Mouse (Mus musculus) left cerebral cortex, postnatal 14 days (tissue): ENCODE measurements around the gene Map3k20. TPM values are rescaled to one million over a fixed set of nuclear protein-coding genes. Genes with fewer than 3 reads are reported as not detected.

Experiments used
- DNase-seq, 2 experiments: peaks; one replicate each; pipeline ENCODE4 v3.0.0; 2021 to 2022; ENCODE audit warnings: low spot score in 2 of 2, mixed read lengths in 1 of 2
- intact Hi-C: fragments of 180-260 bp; cut with DNase I; formaldehyde crosslinking; loops from one replicate; pipeline ENCODE4 v1.15.1; 2025
- total RNA-seq, 2 experiments: library from RNA; stranded (reverse); gene quantifications; 2 replicates each; pipeline ENCODE4 v1.2.3; 2021

Map3k20 gene
- total RNA-seq, 2 experiments from 2014 or later: 8.9 to 12.3 TPM

- intact Hi-C loops: no loop called here
- DNase-seq: no peak
These were observed 120.5 kb downstream of the Map3k20 start for GRCm38 (mm10) chr2:72405621-72406555.

GRCm38 (mm10) chr2:72406701-72407100 lies 121.3 kb downstream of the Map3k20 start:
- intact Hi-C loops: no loop called here
- no peak for DNase-seq

- intact Hi-C loops: no loop called here
- no peak for DNase-seq
These were observed 122.1 kb downstream of the Map3k20 start for GRCm38 (mm10) chr2:72407341-72408092.

- peak in 1 of 2 experiments; percentile 29 for DNase-seq
- intact Hi-C loops: no loop called here
These were observed 124.5 kb downstream of the Map3k20 start for GRCm38 (mm10) chr2:72409968-72410367.

- no peak for DNase-seq
- intact Hi-C loops: no loop called here
These were observed 126.8 kb downstream of the Map3k20 start for GRCm38 (mm10) chr2:72412266-72412665.

- intact Hi-C loops: no loop called here
- no peak for DNase-seq
These were observed 130.0 kb downstream of the Map3k20 start for GRCm38 (mm10) chr2:72415416-72415815.

- DNase-seq: no peak
- intact Hi-C loops: no loop called here
These were observed 131.0 kb downstream of the Map3k20 start for GRCm38 (mm10) chr2:72416095-72417080.

- DNase-seq: peak in 1 of 2 experiments; percentile 12
- intact Hi-C loops: no loop called here
These were observed 135.1 kb downstream of the Map3k20 start for GRCm38 (mm10) chr2:72420561-72420960.

- intact Hi-C loops: no loop called here
- DNase-seq: no peak
These were observed 139.2 kb downstream of the Map3k20 start for GRCm38 (mm10) chr2:72424656-72425055.

- peak; percentile 10 to 40 for DNase-seq
- intact Hi-C loops: no loop called here
These were observed 141.3 kb downstream of the Map3k20 start for GRCm38 (mm10) chr2:72426776-72427175.

GRCm38 (mm10) chr2:72427288-72427687 lies 141.9 kb downstream of the Map3k20 start:
- DNase-seq: no peak
- intact Hi-C loops: no loop called here

- intact Hi-C loops: no loop called here
- DNase-seq: no peak
These were observed 153.6 kb downstream of the Map3k20 start for GRCm38 (mm10) chr2:72438941-72439533.

- peak; percentile 10 to 13 for DNase-seq
These were observed 155.6 kb downstream of the Map3k20 start for GRCm38 (mm10) chr2:72441010-72441409.

GRCm38 (mm10) chr2:72442825-72443224 lies 157.4 kb downstream of the Map3k20 start:
- no peak for DNase-seq
- intact Hi-C loops: no loop called here

More at GRCm38 (mm10) chr2:72441010-72441409, 155.6 kb downstream of the Map3k20 start:
- intact Hi-C loops: no loop called here

- intact Hi-C loops: no loop called here
- DNase-seq: no peak
These were observed 158.5 kb downstream of the Map3k20 start for GRCm38 (mm10) chr2:72443960-72444359.

GRCm38 (mm10) chr2:72446106-72446505 lies 160.7 kb downstream of the Map3k20 start:
- DNase-seq: no peak
- intact Hi-C loops: no loop called here

GRCm38 (mm10) chr2:72446615-72447014 lies 161.2 kb downstream of the Map3k20 start:
- intact Hi-C loops: no loop called here
- DNase-seq: no peak

GRCm38 (mm10) chr2:72453563-72453962 lies 168.1 kb downstream of the Map3k20 start:
- intact Hi-C loops: no loop called here
- no peak for DNase-seq

- intact Hi-C loops: no loop called here
- DNase-seq: no peak
These were observed 170.8 kb downstream of the Map3k20 start for GRCm38 (mm10) chr2:72456189-72456588.
